Mouse (Mus musculus): ENCODE measurements around the gene Psmd13.

GRCm38 (mm10) chr7:140942811-140943210 is 61.0 kb downstream of the Psmd13 start:
- TF ChIP-seq CTCF (IDR thresholded peaks at IDR 0.05; ENCODE audit: extremely low read depth, insufficient read depth, insufficient read length, insufficient replicate concordance), result no peak
- no peak for TF ChIP-seq POLR2A (IDR thresholded peaks at IDR 0.05; ENCODE audit: low read depth, low read length)
